Mouse (Mus musculus) stomach, embryonic 14.5 days (tissue): ENCODE data around the gene Bcl9l. TPM values are rescaled to one million over a fixed set of nuclear protein-coding genes. Genes with fewer than 3 reads are reported as not detected.
"Not testable (repeated sequence)": the region's sequence is repeated elsewhere in the genome, so short reads cannot be mapped to it uniquely, and the experiment has no call there.

Source experiments
- ATAC-seq: fragments of 200-750 bp; cut with Nextera tagmentation; 2 replicates; pipeline ENCODE4 v1.8.0; 2017; ENCODE audit warnings: low read depth, moderate TSS enrichment; ENCODE audit not compliant: insufficient number of reproducible peaks, insufficient read depth, low FRiP score
- H3K27ac ChIP-seq: fragments of 300-500 bp; sonication (generic); 2 replicates; pipeline ENCODE4 v1.5.1; 2014; ENCODE audit warnings: mild to moderate bottlenecking, low read length, moderate library complexity, mixed read lengths
- H3K27me3 ChIP-seq: fragments of 300-500 bp; sonication (generic); 2 replicates; pipeline ENCODE4 v1.6.1; 2014; ENCODE audit warnings: low read length, control low read depth, mixed read lengths; ENCODE audit not compliant: control insufficient read depth, insufficient read depth
- H3K36me3 ChIP-seq: fragments of 300-500 bp; sonication (generic); 2 replicates; pipeline ENCODE4 v1.6.1; 2014; ENCODE audit warnings: mild to moderate bottlenecking, control low read depth, low read length, moderate library complexity, mixed read lengths; ENCODE audit not compliant: control insufficient read depth, insufficient read depth
- H3K4me1 ChIP-seq: fragments of 300-500 bp; sonication (generic); 2 replicates; pipeline ENCODE4 v1.6.1; 2014; ENCODE audit warnings: low read length, control low read depth, mixed read lengths; ENCODE audit not compliant: control insufficient read depth, insufficient read depth
- H3K4me2 ChIP-seq: fragments of 300-500 bp; sonication (generic); replicated peaks from 2 replicates; pipeline ENCODE4 v1.6.1; 2014; ENCODE audit warnings: low read depth, low read length, control low read depth
- H3K4me3 ChIP-seq: fragments of 300-500 bp; sonication (generic); 2 replicates; pipeline ENCODE4 v1.5.1; 2014; ENCODE audit warnings: low read depth, low read length, control low read depth
- H3K9ac ChIP-seq: fragments of 300-500 bp; sonication (generic); replicated peaks from 2 replicates; pipeline ENCODE4 v1.6.1; 2014; ENCODE audit warnings: low read depth, mild to moderate bottlenecking, control low read depth, low read length, moderate library complexity, mixed read lengths
- H3K9me3 ChIP-seq: fragments of 300-500 bp; sonication (generic); 2 replicates; pipeline ENCODE4 v1.6.1; 2016; ENCODE audit warnings: low read depth, low read length, control low read depth; ENCODE audit not compliant: control insufficient read depth
- WGBS: fragments of 180-500 bp; shearing (Covaris S2); extraction: QIAGEN DNeasy Blood & Tissue Kit; methylation state at CpG from one replicate; pipeline ENCODE4 v1.1.7; 2014; 5-methylcytosine and 5-hydroxymethylcytosine counted together
- polyA plus RNA-seq: library from polyadenylated mRNA; unstranded; fragments of >200 nt; fragmentation: Nextera tagmentation; extraction: Ambion mirVana; gene quantifications from 2 replicates; pipeline ENCODE4 v1.2.1, GENCODE M21; 2014

Bcl9l gene
- 15.4 and 16.3 TPM in 2 replicates for polyA plus RNA-seq

GRCm38 (mm10) chr9:44482552-44482951 is at the start of gene Bcl9l:
Gene Bcl9l (plus strand): TSS chr9:44482825.
- peak; percentile 60 for ATAC-seq
- Histone ChIP-seq H3K4me2 (peak within 1 kb of the TSS; percentile 76), H3K27ac (peak within 1 kb of the TSS; percentile 87), H3K4me3 (peak within 1 kb of the TSS; percentile 84), H3K27me3 (no peaks in the 10 kb centered on the region), H3K9me3 (no peaks in the 10 kb centered on the region), H3K36me3 (no peaks in the 10 kb centered on the region), H3K9ac (peak within 1 kb of the TSS; percentile 90), H3K4me1 (peaks cover 42% of the 10 kb centered on the region)
- under 1% methylated on average over 27 of the region's 31 CpGs for WGBS

- no peak overlapping the region for H3K27ac ChIP-seq
- no peak for ATAC-seq
- H3K27me3 ChIP-seq: no peaks in the 10 kb centered on the region
- H3K4me3 ChIP-seq: no peak overlapping the region
- no peaks in the 10 kb centered on the region for H3K4me1 ChIP-seq
- no peaks in the 10 kb centered on the region for H3K36me3 ChIP-seq
- no peaks in the 10 kb centered on the region for H3K9me3 ChIP-seq
- WGBS: 77% methylated on average over 6 of the region's 6 CpGs
- no peak overlapping the region for H3K9ac ChIP-seq
- H3K4me2 ChIP-seq: no peak overlapping the region
These were observed 46.9 kb upstream of the Bcl9l start for GRCm38 (mm10) chr9:44435747-44436146.

DNA sequence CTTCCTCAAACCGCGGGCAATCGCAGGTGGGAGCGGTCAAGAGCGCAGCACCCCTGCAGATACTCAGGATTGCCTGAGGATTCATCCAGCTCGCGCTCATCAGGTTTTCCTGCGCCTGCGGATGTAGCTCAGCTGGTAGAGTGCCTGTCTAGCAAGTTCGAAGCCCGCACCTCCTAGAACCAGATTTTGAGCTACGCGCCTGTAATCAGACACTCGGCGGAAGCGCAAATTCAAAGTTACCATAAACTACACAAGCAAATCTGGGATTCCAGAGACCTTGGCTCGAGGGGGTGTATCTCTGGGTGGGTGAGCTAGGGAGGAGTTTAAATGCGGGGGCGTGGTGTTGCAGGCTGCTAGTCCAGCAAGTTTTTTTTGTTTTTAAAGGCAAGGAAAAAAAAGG is 41.7 kb upstream of the Bcl9l start, which contains the start of gene Foxr1:
TSS of gene Foxr1 (minus strand) at position 176 of the 400 bp plus-strand sequence.
- H3K27ac ChIP-seq: no peak within 1 kb of the TSS
- no peaks in the 10 kb centered on the region for H3K36me3 ChIP-seq
- no peak within 1 kb of the TSS for H3K4me2 ChIP-seq
- no peaks in the 10 kb centered on the region for H3K27me3 ChIP-seq
- H3K4me1 ChIP-seq: no peaks in the 10 kb centered on the region
- WGBS: 69% methylated on average over 19 of the region's 19 CpGs
- H3K9me3 ChIP-seq: no peaks in the 10 kb centered on the region
- no peak within 1 kb of the TSS for H3K4me3 ChIP-seq
- ATAC-seq: no peak
- H3K9ac ChIP-seq: no peak within 1 kb of the TSS

DNA sequence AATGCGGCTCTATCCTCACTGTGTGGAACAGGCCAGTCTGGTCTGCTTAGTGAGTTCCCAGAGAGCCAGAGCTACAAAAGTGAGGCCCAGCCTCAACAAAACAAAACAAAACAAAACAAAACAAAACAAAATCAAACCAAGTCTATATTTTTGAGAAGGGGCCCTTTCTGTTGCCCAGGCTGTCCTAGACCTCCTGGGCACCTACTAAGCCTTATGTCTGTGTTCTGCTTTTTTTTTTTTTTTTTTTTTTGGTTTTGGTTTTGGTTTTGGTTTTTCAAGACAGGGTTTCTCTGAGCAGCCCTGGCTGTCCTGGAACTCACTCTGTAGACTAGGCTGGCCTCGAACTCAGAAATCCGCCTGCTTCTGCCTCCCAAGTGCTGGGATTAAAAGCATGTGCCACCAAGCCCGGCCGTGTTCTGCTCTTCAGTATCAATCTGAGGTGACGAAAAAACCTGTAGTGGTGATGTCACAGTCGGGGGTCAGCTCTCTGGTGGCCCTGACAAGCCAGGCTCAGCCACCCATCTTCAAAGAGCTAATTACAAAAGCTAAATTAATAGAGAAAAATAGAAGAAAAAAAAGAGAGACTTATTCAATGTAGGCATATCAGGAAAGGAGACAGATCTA is 38.1 kb upstream of the Bcl9l start:
- not testable (repeated sequence) for H3K4me1 ChIP-seq, H3K9ac ChIP-seq, ATAC-seq, H3K36me3 ChIP-seq, H3K4me3 ChIP-seq, H3K9me3 ChIP-seq, H3K4me2 ChIP-seq, H3K27ac ChIP-seq, H3K27me3 ChIP-seq
- 82% methylated on average over 7 of the region's 7 CpGs for WGBS

GRCm38 (mm10) chr9:44450387-44450786 is 32.2 kb upstream of the Bcl9l start:
- ATAC-seq: no peak
- Histone ChIP-seq H3K36me3 (no peaks in the 10 kb centered on the region), H3K9ac (no peak overlapping the region), H3K9me3 (no peaks in the 10 kb centered on the region), H3K4me3 (no peak overlapping the region), H3K27ac (no peak overlapping the region), H3K27me3 (no peaks in the 10 kb centered on the region), H3K4me1 (no peaks in the 10 kb centered on the region), H3K4me2 (no peak overlapping the region)

GRCm38 (mm10) chr9:44454132-44454890 is 28.3 kb upstream of the Bcl9l start:
- H3K4me1 ChIP-seq: no peaks in the 10 kb centered on the region
- no peaks in the 10 kb centered on the region for H3K9me3 ChIP-seq
- H3K4me2 ChIP-seq: peak overlapping the region; percentile 18; the same call in 1 of the 2 replicates
- H3K27ac ChIP-seq: peak overlapping the region; percentile 23; the same call in 1 of the 2 replicates
- no peak overlapping the region for H3K9ac ChIP-seq
- H3K36me3 ChIP-seq: no peaks in the 10 kb centered on the region
- no peak overlapping the region for H3K4me3 ChIP-seq
- peak; percentile 82 for ATAC-seq
- H3K27me3 ChIP-seq: no peaks in the 10 kb centered on the region
- WGBS: 8% methylated on average over 14 of the region's 14 CpGs

- H3K4me2 ChIP-seq: peak within 1 kb of the TSS; percentile 18; the same call in 1 of the 2 replicates
- H3K27me3 ChIP-seq: no peaks in the 10 kb centered on the region
- ATAC-seq: no peak; the same call in 1 of the 2 replicates
- peak within 1 kb of the TSS; percentile 23; the same call in 1 of the 2 replicates for H3K27ac ChIP-seq
- 25% methylated on average over 4 of the region's 4 CpGs for WGBS
- no peaks in the 10 kb centered on the region for H3K4me1 ChIP-seq
- no peak within 1 kb of the TSS for H3K4me3 ChIP-seq
- H3K9me3 ChIP-seq: no peaks in the 10 kb centered on the region
- H3K36me3 ChIP-seq: no peaks in the 10 kb centered on the region
- H3K9ac ChIP-seq: no peak within 1 kb of the TSS
These were observed 27.8 kb upstream of the Bcl9l start, which contains the start of gene Upk2 for GRCm38 (mm10) chr9:44454891-44455220. Gene Upk2 (minus strand): TSS chr9:44454976.

- Histone ChIP-seq H3K9ac (no peak overlapping the region), H3K4me3 (no peak overlapping the region), H3K27ac (no peak overlapping the region), H3K27me3 (no peaks in the 10 kb centered on the region), H3K36me3 (no peaks in the 10 kb centered on the region), H3K4me1 (no peaks in the 10 kb centered on the region), H3K4me2 (no peak overlapping the region), H3K9me3 (no peaks in the 10 kb centered on the region)
- 6% methylated on average over 11 of the region's 11 CpGs for WGBS
- no peak for ATAC-seq
These were observed 25.4 kb upstream of the Bcl9l start for GRCm38 (mm10) chr9:44457035-44457742.
